Mouse (Mus musculus) left cerebral cortex, postnatal 36 days (tissue): ENCODE measurements around the gene Rnf11. TPM values are rescaled to one million over a fixed set of nuclear protein-coding genes. Genes with fewer than 3 reads are reported as not detected.

Experiments
- DNase-seq, 2 experiments: peaks; one replicate each; pipeline ENCODE4 v3.0.0; 2021 to 2022; ENCODE audit warnings: low spot score in 2 of 2, mixed read lengths in 1 of 2
- intact Hi-C: fragments of 180-260 bp; cut with DNase I; formaldehyde crosslinking; loops from one replicate; pipeline ENCODE4 v1.15.1; 2025
- total RNA-seq, 2 experiments: library from RNA; stranded (reverse); gene quantifications; 2 replicates each; pipeline ENCODE4 v1.2.3; 2021

Rnf11 gene
- total RNA-seq, 2 experiments from 2014 or later = 207 to 216 TPM

- intact Hi-C loops = no loop called here
- no peak for DNase-seq
Measured at GRCm38 (mm10) chr4:109445956-109446355, 38.6 kb downstream of the Rnf11 start.

- intact Hi-C loops = no loop called here
- no peak for DNase-seq
Measured at GRCm38 (mm10) chr4:109445397-109445796, 39.1 kb downstream of the Rnf11 start.

GRCm38 (mm10) chr4:109444951-109445350, 39.6 kb downstream of the Rnf11 start:
- no peak for DNase-seq
- intact Hi-C loops = no loop called here

GRCm38 (mm10) chr4:109444471-109444870, 40.1 kb downstream of the Rnf11 start:
- no peak for DNase-seq
- intact Hi-C loops = no loop called here

GRCm38 (mm10) chr4:109442649-109443048, 41.9 kb downstream of the Rnf11 start:
- intact Hi-C loops = no loop called here
- DNase-seq = peak; percentile 35 to 43

GRCm38 (mm10) chr4:109442126-109442525, 42.4 kb downstream of the Rnf11 start:
- intact Hi-C loops = no loop called here
- DNase-seq = no peak

GRCm38 (mm10) chr4:109441000-109441399, 43.5 kb downstream of the Rnf11 start:
- no peak for DNase-seq
- intact Hi-C loops = no loop called here

GRCm38 (mm10) chr4:109440381-109440780, 44.1 kb downstream of the Rnf11 start:
- intact Hi-C loops = no loop called here
- no peak for DNase-seq

GRCm38 (mm10) chr4:109439825-109440248, 44.7 kb downstream of the Rnf11 start:
- intact Hi-C loops = no loop called here

GRCm38 (mm10) chr4:109439101-109439500, 45.4 kb downstream of the Rnf11 start:
- intact Hi-C loops = no loop called here

More at GRCm38 (mm10) chr4:109439825-109440248, 44.7 kb downstream of the Rnf11 start:
- DNase-seq = no peak

GRCm38 (mm10) chr4:109437913-109438878, 46.3 kb downstream of the Rnf11 start:
- intact Hi-C loops = no loop called here
- DNase-seq = peak; percentile 50 to 53

More at GRCm38 (mm10) chr4:109439101-109439500, 45.4 kb downstream of the Rnf11 start:
- DNase-seq = no peak

- intact Hi-C loops = no loop called here
- no peak for DNase-seq
Measured at GRCm38 (mm10) chr4:109434256-109434655, 50.3 kb downstream of the Rnf11 start.

- DNase-seq = no peak
- intact Hi-C loops = no loop called here
Measured at GRCm38 (mm10) chr4:109433641-109434040, 50.9 kb downstream of the Rnf11 start.

- DNase-seq = no peak
- intact Hi-C loops = no loop called here
Measured at GRCm38 (mm10) chr4:109432668-109433375, 51.7 kb downstream of the Rnf11 start.

GRCm38 (mm10) chr4:109430854-109431253, 53.7 kb downstream of the Rnf11 start:
- intact Hi-C loops = no loop called here

GRCm38 (mm10) chr4:109430250-109430649, 54.3 kb downstream of the Rnf11 start:
- intact Hi-C loops = no loop called here
- DNase-seq = no peak

More at GRCm38 (mm10) chr4:109430854-109431253, 53.7 kb downstream of the Rnf11 start:
- DNase-seq = peak; percentile 32 to 44

GRCm38 (mm10) chr4:109427058-109427457, 57.5 kb downstream of the Rnf11 start:
- DNase-seq = no peak
- intact Hi-C loops = no loop called here

- no peak for DNase-seq
- intact Hi-C loops = no loop called here
Measured at GRCm38 (mm10) chr4:109423438-109423837, 61.1 kb downstream of the Rnf11 start.

GRCm38 (mm10) chr4:109422436-109422835, 62.1 kb downstream of the Rnf11 start:
- DNase-seq = no peak

GRCm38 (mm10) chr4:109421608-109422007, 62.9 kb downstream of the Rnf11 start:
- intact Hi-C loops = no loop called here
- no peak for DNase-seq

More at GRCm38 (mm10) chr4:109422436-109422835, 62.1 kb downstream of the Rnf11 start:
- intact Hi-C loops = no loop called here
